Mouse (Mus musculus) spleen, adult 18-20 months (tissue): ENCODE data around the gene Esp4.
"Not testable (repeated sequence)": the region's sequence is repeated elsewhere in the genome, so short reads cannot be mapped to it uniquely, and the experiment has no call there.

ENCODE experiments used
- DNase-seq, 2 experiments: peaks; one replicate each; pipeline ENCODE4 v3.0.0; 2022; ENCODE audit warnings: mixed read lengths in 2 of 2

The Esp4 gene

GRCm38 (mm10) chr17:40598294-40598693, at the start of gene Esp4:
Esp4 (plus strand) TSS chr17:40598594.
- no peak for DNase-seq

GRCm38 (mm10) chr17:40553470-40553869, 44.9 kb upstream of the Esp4 start:
- DNase-seq: no peak

- DNase-seq: no peak
Measured at GRCm38 (mm10) chr17:40561207-40561606, 37.2 kb upstream of the Esp4 start, which contains the start of gene Esp6. Esp6 (plus strand) TSS chr17:40561507.

GRCm38 (mm10) chr17:40583906-40584305, 14.5 kb upstream of the Esp4 start:
- not testable (repeated sequence) for DNase-seq

- DNase-seq: no peak
Measured at GRCm38 (mm10) chr17:40591297-40591696, 7.1 kb upstream of the Esp4 start.

GRCm38 (mm10) chr17:40631775-40632174, 33.4 kb downstream of the Esp4 start, which contains the start of gene Esp3:
Esp3 (plus strand) TSS chr17:40632075.
- not testable (repeated sequence) for DNase-seq
